Mouse (Mus musculus) neural tube, embryonic 10.5 days (tissue): ENCODE measurements around the gene Klhdc4.
A peak's percentile ranks its signal among the peaks of the same experiment; 100 is the strongest.

ENCODE experiments used
- DNase-seq: peaks from one replicate; pipeline ENCODE4 v3.0.0-alpha.2; 2017; ENCODE audit warnings: low spot score; ENCODE audit errors: extremely low spot score

Klhdc4 gene

DNA sequence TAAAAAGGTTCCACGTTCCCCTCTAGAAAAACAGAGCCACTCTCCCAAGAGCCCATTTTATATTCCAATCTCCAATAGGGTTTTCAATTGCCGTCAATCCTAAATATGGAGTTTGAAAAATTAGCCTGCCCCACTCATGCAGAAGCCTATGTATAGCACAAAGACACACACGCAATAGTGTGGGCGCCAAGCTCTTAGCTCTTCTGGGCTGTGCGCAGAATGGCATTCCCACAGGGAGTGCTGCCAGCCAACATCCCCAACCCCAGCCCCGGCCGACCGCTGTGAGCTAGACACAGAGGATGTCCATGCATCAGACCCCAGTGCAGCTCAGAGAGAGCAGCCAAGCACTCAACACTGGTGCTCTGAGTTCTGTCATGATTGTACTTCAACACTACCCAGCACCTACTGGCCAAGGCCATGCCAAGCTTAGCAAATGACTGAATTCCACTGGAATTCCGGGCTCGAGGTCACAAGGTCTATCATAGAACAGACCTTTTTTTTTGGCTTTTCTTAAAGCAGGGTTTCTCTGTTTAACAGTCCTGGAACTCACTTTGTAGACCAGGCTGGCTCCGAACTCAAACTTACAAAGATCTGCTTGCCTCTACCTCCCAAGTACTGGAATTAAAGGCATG, 19.7 kb downstream of the Klhdc4 start:
- DNase-seq = no peak

DNA sequence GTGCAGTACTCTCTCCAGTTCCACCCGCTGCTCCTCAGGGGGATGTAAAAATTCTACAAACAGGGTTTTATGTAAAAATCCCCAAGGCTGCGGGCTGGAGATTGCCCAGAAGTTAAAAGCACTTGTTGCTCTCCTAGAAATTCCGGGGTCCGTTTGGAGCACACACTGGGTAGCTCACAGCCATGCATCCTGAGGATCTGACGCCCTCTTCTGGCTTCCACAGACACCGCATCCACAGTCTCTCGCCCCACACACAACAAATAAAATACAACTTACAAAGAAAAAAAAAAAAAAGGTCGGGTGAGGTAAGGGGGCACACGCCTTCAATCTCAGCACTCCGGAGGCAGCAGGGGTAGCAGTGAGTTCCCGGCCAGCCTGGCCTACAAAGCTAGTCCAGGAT, 21.3 kb downstream of the Klhdc4 start:
- no peak for DNase-seq

DNA sequence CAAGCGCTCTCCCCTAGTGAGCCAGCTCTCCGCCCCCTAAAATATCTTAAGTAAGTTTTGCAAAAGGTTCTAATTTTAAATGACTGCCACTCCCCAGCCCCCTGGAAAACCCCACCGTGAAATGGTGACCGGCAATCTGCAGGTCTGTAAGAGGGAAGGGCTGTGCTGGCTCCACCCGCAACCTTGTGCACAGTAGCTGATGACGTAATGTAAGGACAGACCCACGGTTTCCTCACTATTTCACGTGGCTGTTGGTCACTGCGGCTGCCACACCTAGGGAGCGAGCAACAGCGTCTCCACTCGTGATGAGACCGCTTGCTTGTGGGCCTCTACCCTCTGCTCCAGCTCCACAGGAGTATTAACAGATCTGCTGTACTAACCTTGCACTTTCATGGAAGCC, 23.2 kb downstream of the Klhdc4 start:
- no peak for DNase-seq

DNA sequence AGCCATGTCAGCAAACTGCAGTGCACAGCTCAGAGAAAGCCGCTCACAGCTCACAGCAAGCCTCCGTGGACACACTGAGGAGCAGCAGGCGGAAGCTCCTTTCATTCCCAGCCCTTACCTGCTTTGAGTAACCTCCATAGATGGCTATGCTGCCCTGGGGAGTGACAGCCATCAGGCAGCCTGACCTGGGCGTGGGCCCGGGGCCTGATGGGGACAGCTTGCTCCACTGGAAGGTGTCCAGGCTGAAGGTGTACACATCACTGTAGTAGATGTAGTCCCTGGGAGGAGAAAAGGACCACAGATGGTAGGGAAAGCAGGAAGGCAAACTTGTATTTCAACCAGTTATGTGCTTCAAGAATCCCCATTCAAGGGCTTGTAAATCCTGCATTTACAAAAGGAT, 24.5 kb downstream of the Klhdc4 start:
- no peak for DNase-seq

DNA sequence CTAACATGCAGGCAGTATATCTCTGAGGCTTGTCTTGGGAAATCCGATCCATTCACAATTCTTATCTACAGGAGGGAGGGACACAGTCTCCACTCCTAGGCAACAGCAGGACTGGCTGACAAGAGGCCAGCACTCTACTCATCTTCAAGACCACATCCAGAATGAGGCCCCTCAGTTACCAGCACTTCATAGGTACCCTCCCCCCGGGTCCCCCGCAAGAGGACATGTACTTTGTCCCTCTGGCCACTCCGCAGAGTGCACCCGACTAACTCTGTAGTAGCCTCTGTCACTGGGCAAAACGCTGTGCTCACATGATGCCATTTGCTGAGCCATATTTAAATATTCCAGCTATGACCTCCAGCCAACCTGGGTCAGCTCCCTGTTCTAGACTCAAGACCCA, 31.0 kb downstream of the Klhdc4 start:
- DNase-seq = no peak

DNA sequence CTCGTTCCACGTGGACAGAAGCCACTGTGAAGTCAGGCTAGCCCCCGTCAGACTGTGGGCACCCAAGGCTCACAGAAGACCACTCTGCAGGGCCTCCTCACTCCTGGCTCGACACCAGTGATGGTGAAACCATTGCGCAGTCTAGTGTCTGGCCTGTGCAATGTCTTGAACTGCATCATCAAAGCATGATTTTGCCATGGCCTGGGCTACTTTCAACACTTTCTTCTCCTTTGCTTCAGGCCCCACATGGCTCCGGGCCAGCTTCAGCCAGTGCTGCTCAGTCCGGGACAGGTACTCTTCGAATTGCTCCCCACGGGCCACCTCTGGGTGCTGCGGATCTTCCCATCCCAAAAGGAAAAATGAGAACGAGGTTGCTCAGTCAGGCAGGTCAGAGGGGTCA, 33.0 kb downstream of the Klhdc4 start:
- no peak for DNase-seq

DNA sequence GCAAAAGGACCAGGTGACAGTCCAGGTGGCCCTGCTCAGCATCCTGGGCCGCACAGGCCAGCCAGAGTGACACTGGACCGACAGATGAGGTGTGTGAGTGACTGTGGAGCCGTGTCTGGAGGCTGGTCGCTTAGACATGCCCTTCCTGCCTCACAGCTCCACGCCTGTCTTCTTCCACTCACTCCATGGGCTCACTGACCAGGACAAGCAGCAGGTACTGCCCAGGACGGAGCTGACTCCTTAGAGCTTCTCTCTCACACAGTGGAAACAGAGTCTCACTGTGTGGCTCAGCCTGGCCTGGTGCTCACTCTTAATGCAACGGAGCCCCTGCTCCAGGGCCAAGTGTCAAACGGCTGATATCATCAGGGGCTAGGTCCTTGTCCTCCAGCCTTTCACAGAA, 33.9 kb downstream of the Klhdc4 start:
- no peak for DNase-seq

DNA sequence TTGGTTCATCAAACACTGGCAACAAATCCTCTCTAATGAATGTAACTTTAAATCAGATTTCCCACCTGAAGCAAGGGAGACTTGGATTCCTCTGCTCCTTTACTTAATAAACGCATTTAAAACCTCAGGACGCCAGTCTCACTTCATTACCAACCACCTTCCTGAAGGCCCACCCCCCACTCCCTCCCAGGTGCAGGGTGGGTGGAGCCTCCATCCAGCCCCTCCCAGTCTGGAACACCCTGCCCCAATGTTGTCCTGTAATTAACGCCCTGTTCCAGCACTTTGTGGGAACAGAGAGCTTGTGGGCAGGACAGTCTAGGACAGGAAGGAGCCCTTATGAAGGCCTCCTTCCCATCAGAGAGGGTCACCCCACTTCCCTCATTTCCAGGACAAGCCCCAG, 35.2 kb downstream of the Klhdc4 start:
- DNase-seq = no peak

DNA sequence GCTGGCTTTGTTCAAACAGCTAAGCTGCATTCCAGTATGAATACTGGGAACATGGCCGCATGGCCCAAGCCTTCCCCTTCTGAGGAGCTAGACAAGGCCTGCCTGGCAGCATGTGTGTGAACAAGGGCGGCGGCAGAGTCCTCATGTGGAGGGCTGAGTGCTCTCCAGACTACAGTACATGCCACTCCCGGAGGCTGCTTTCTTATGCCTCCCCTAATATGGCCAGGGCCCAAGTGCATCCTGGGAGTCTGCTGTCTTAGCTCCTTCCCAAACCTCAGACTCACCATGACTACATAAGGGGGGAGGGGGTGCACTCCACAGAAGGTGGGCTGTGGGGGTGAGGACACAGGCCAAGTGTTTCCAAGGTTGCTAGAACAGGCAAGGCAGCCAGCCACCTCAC, 36.7 kb downstream of the Klhdc4 start:
- DNase-seq = no peak

DNA sequence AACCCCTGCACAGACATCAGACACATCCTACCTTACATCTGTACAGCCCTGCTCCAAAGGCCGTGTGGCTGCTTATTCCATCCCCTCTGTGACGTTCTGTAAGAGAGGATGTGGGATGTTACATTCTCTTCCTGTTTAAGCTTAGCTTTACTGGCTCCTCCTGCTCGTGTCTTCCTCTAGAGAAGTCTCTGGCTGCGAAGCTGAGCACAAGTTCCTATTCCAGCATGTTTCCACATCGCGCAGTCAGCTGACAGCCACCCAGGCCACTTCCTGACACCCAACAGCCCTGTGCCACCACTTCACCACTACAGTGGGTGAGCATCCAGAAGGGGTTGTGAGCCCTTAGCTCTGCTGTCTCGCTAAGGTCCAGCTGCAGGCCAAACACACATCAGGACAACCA, 37.2 kb downstream of the Klhdc4 start:
- no peak for DNase-seq

DNA sequence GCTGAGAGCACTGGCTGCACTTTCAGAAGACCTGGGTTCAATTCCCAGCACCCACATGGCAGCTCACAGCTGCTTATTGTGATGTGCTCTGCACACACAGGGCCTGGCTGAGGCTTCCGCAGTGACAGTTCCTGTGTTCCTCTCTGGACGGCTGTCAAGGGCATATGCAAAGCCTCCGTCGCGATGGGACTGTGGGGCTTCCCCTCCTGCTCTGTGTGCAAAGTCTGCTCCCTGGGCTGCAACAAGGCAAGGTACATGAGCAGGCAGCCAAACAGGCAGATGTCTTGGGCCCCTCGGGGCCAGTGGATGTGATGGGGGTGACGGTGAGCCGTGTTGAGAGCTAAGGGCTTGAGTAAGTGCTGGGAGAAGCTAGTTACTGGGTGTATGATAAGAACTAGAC, 40.6 kb downstream of the Klhdc4 start:
- DNase-seq = no peak

DNA sequence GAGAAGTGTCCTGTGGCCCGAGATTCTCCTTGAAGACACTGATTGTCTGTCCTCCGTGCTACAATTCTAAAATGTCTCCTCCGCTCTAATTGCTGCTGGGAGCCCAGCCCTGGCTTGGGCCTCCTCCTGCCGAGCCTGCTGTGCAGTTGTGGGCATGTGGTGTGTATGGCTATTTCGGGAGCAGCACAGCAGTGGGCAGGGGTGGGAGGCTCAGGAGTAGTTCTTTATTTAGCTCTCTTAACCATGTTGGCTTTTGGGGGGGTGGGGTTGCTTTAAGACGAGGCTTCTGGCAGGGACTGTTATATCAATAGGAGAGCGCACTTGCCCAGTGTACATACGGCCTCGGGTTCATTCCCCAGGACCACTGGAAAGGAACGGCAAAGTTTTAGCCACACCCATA, 42.8 kb downstream of the Klhdc4 start:
- no peak for DNase-seq

DNA sequence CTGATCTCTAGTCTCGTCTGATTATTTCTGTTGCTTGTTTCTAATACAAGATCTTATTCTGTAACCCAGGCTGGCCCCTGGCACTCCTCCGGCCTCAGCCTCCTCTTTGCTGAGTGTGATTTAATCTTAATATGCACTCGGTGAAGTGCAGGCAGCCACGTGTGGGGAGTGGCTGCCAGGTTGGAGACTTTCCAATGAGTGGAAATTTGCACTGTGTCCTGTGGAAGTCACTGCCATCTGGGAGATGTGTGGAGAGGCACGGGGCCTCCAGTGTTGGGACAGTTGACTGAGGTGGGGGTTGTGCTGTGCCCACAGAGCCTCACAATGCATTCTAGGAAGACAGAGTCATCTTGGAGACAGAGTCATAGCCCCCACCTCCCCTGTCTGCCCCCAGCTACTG, 46.9 kb downstream of the Klhdc4 start:
- DNase-seq = no peak

DNA sequence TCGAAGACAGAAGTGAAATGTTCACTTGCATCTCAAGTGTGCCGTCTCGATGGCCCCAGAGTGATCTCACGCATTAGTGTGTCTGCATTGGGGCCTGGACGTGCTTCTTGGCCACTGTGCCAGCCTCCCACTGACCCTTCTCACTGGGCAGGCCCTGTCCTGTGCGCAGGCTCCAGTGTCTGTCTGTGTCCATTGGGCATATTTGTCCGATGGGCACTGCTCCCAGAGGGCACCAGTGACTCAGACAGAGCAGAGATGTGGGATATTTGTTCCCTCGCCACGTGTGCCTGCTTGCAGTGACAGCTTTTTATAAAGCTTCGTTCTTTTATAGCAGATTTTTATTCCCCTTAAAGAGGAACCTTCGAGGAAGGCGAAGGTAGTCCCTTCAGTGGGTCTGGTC, 55.5 kb downstream of the Klhdc4 start:
- no peak for DNase-seq

DNA sequence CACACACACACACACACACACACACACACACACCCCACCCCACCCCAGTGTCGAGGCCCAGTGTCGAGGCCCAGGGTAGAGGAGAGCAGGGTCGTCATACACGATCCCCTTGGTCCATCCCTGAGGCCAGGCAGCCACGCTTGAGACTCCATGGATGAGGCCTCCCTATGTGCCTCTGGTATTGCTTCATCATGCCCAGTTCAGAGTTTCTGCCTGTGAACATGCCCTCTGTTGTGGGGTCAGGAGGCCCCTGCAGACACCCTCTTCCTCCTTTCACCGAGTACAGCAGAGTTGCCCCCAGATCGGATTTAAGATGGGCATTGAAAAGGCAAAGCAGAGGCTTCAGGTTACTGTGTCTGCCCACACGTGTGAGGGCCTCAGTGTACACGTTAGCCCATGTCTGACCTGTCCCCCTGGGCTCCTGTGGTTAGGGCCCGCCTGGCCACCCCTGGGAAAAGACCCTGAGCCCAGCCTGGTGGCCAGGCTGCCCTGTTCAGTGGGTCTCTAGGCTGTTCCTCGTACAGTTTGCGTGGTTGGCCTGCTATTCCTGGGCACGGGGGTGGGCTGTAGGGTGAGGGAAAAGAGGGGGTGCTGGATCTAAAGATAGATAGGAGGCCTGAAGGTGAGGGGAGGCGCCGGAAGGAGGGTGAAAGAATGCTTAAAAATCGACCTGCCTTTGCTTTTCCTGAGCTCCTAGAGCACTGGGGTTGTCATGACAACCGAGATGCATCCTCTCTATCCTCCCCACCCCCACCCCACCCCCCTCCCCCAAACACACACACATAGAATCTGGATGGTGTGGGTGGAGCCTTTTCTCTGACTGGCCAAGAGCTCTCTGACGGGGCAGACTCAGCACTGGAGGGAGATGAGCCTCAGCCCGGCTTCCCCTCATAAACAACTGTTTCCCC, 58.3 kb downstream of the Klhdc4 start:
- DNase-seq = peak; percentile 33

DNA sequence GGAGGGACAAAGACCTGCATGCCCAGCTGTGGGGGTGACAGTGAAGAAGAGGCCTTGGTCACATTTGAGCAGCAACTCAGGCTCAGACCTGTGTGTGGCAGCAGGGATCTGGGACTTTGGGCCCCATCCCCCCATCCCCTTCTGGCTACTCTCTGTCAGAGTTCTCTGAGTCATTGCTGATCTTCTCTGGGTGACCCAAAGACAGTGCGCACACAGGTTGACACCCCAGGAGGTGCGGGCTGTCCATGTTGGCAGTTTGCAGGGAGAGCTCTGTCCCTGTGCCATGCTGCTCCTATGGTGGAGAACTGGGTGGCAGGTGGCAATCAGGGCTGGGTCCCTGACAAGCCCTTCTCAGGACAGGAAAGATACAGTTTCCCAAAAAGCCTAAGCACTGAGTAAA, 59.7 kb downstream of the Klhdc4 start:
- no peak for DNase-seq

DNA sequence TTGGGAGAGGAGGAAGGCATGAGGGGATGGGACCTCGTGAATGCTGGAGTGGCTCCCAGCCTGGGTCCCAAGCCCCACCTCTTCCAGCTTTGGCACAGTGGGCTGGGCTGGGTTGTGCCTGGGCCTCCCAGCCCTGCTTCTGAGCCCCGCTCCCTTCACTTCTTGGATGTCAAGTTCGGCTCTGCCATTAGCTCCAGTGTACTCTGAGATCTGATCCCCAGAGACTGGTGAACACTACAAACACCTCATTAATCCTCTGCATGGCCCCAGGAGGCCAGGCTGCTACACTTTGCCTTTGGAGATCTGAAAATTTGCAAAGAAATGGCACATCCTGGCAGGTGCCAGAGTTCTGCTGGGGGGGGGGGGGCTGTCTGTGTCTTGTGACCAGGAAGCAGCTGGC, 60.3 kb downstream of the Klhdc4 start:
- no peak for DNase-seq

DNA sequence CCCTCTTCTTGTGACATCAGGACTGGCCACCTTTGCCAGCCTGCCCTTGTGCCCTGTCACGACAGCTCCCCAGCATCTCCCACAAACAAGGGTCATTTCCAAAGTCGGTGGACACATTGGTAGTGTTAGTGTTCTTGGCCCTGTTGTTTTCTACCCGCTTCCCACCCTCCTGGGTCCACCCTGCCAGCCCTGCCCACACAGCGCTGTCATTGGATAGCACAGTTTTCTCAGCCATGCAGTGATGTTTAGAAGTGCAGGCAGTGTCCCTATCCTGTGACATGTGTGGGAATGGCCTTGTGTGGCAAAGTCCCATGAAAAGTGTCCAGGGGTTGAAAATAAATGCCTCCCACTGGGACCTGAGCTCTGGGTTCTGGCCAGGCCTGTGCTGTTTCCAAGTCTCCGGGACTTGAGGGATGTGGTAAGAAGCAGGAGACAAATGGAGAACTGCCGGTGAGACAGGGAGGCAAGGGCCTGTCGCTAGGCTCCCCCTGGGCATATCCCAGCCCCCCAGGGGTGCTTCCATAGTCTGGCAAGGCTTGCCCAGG, 63.7 kb downstream of the Klhdc4 start:
- DNase-seq = no peak

DNA sequence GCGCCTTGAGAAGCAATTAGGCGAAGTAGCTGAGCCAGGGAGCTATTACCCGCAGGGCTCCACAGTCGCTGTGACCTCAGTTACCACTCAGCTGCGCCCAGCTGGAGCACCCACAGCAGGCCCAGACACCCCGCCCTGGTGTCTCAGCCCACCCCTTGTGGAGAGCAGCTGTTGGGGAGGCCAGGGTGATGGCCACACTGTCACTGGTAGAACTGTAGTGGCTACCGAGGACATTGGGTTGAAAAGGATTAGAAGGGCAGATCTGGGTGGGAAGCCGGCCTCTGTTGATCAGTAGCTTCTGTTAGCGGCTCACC, 65.7 kb downstream of the Klhdc4 start:
- no peak for DNase-seq

DNA sequence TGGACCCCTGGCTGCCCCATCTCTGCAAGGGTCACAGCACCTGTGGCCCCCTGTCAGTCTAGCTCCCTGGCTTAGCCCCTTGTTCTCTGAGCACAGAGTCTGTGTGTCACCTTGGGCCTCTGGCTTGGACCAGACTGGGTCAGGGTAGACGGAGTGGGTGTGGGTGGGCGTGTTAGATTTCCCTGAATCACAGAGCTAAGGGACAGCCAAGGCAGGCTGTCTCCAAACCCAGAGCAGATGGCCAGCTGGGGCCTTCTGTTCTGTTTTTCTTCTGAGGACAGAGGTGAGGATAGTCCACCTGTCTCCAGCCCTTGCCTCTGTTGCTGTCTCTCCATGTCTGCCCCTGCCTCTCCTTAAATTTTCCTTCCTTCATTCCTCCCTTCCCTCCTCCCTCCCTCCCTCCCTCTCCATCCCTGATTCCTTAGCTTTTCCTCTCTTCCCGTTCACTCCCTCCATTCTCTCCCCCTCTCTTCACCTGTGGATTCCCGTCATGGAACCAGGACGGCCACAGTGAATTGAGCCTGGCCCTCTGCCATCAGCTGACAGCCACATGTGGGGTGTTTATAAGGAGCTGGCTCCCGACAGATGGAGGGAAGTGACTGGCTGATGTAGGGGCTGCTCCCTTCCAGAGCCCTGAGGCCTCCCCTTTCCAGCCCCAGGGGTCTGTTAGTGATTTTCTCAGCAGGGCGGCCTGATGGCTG, 66.2 kb downstream of the Klhdc4 start:
- DNase-seq = no peak

DNA sequence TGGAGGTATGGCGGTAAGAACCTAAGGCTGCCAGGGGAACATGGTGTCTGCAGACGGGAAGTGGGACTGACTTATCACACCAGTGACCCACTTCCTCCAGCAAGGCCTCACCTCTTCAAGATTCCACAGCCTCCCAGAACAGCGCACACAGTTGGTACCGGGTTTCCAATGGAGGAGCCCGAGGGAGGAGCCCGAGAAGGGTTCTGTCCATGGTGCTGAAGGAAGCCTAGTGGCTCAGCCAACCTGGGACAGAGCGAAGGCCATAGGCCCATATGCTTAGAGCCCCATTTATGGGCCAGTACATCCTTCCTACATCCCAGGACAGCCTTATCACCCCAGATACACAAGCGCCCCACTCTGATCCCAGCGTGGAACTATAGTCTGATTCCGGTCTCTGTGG, 67.9 kb downstream of the Klhdc4 start:
- peak; percentile 68 for DNase-seq

DNA sequence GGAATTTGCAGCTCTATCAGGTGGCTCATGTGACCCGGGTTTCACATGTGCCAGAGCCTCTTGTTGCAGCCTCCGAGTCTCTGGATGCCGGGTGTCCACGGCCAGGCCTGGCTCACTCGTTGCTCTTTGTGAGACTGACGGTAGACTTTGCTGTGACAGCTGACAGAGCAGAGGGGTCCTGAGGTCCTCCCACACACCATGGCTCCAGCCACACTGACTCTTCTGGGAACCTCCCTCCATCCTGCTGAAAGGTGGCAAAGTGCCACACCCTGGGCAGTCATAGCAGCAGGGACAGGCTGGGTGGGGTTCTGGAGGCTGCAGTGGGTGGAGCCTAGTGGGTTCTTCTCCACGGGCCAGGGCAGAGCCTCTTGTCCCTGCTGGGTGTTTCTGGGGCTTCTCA, 68.9 kb downstream of the Klhdc4 start:
- DNase-seq = no peak
